Mouse (Mus musculus) ES-E14 (cell line): ENCODE results near the gene Iqschfp.

ENCODE experiments used
- CHD2 ChIP-seq: IDR thresholded peaks from 2 replicates; pipeline ENCODE4 v1.6.1; 2014; ENCODE audit warnings: mild to moderate bottlenecking, low read depth, low read length, inconsistent platforms
- HCFC1 ChIP-seq: IDR thresholded peaks from 2 replicates; pipeline ENCODE4 v1.6.1; 2012; ENCODE audit warnings: low read length, inconsistent platforms, borderline replicate concordance; ENCODE audit not compliant: insufficient read depth
- MAFK ChIP-seq: IDR thresholded peaks from 2 replicates; pipeline ENCODE4 v1.6.1; 2014; ENCODE audit warnings: mild to moderate bottlenecking, low read depth, low read length, inconsistent platforms; ENCODE audit not compliant: insufficient read depth
- ZNF384 ChIP-seq: IDR thresholded peaks from 2 replicates; pipeline ENCODE4 v1.6.1; 2012; ENCODE audit warnings: low read depth, low read length, inconsistent platforms

- no peak for TF ChIP-seq MAFK
- no peak for TF ChIP-seq ZNF384
- TF ChIP-seq HCFC1: no peak
- no peak for TF ChIP-seq CHD2
Observed at GRCm38 (mm10) chr3:67884335-67884734, 7.7 kb upstream of the Iqschfp start.
